ENCODE assay signal across 8 mouse cellular contexts in genomic region chr2:21917804-21918690, GRCm38 (mm10).
DNase-seq lines count a peak whose midpoint lies in the region; ATAC-seq and TF ChIP-seq lines count a peak whose summit lies in the region.

No protein-coding gene starts in this region.

- WGBS in forebrain, embryonic 11.5 days: 10% methylated on average over 16 of the region's 16 CpGs
- WGBS in heart, embryonic 16.5 days: 24% methylated on average over 16 of the region's 16 CpGs

- DNase-seq in adrenal gland, postnatal 36 days: peak; percentile 49 to 54
- peak; percentile 91 for DNase-seq in forebrain, embryonic 11.5 days (ENCODE audit: low spot score)
- DNase-seq in layer of hippocampus, adult 8-10 months (ENCODE audit: low spot score in 2 of 2): peak; percentile 88 to 94
- DNase-seq in lung, postnatal 10 days: peak; percentile 52
- DNase-seq in right cerebral cortex, postnatal 36 days (ENCODE audit: low spot score in 2 of 2): peak; percentile 90 to 96
- DNase-seq in thymus, postnatal 10 days (ENCODE audit: low spot score in 2 of 2): no peak

- H3K36me3 ChIP-seq in E14TG2a.4 (ENCODE audit: insufficient read depth, low read length): no peaks in the 10 kb centered on the region
- no peaks in the 10 kb centered on the region for H3K36me3 ChIP-seq in forebrain, embryonic 11.5 days (ENCODE audit: control insufficient read depth, insufficient read depth, low read length)
- H3K36me3 ChIP-seq in heart, embryonic 16.5 days (ENCODE audit: control insufficient read depth, insufficient read depth): no peaks in the 10 kb centered on the region

- peak overlapping the region; percentile 93 for H3K27ac ChIP-seq in forebrain, embryonic 11.5 days (ENCODE audit: low read depth, low read length)
- no peak overlapping the region for H3K27ac ChIP-seq in heart, embryonic 16.5 days (ENCODE audit: low read length)

- peaks cover 2% of the 10 kb centered on the region; the same call in 1 of the 2 replicates for H3K27me3 ChIP-seq in E14TG2a.4 (ENCODE audit: insufficient read depth, low read length)
- no peaks in the 10 kb centered on the region for H3K27me3 ChIP-seq in forebrain, embryonic 11.5 days (ENCODE audit: control insufficient read depth, insufficient read depth, low read length)
- H3K27me3 ChIP-seq in heart, embryonic 16.5 days (ENCODE audit: control insufficient read depth, insufficient read depth, low read length): no peaks in the 10 kb centered on the region

- peaks cover 8% of the 10 kb centered on the region for H3K4me1 ChIP-seq in E14TG2a.4 (replicated peaks; ENCODE audit: low read depth, low read length)
- peaks cover 2% of the 10 kb centered on the region; the same call in 1 of the 2 replicates for H3K4me1 ChIP-seq in forebrain, embryonic 11.5 days (replicated peaks; ENCODE audit: control insufficient read depth, insufficient read depth, low read length)
- no peaks in the 10 kb centered on the region for H3K4me1 ChIP-seq in heart, embryonic 16.5 days (ENCODE audit: control insufficient read depth, insufficient read depth, low read length)

- H3K9ac ChIP-seq in forebrain, embryonic 11.5 days (ENCODE audit: low read length): peak overlapping the region; percentile 64
- peak overlapping the region; percentile 14; the same call in 1 of the 2 replicates for H3K9ac ChIP-seq in heart, embryonic 16.5 days (ENCODE audit: low read length)

- peaks cover 19% of the 10 kb centered on the region for H3K9me3 ChIP-seq in E14TG2a.4 (ENCODE audit: low read length)
- no peaks in the 10 kb centered on the region for H3K9me3 ChIP-seq in forebrain, embryonic 11.5 days (ENCODE audit: control insufficient read depth, low read length)
- no peaks in the 10 kb centered on the region for H3K9me3 ChIP-seq in heart, embryonic 16.5 days (replicated peaks; ENCODE audit: control insufficient read depth, low read length)

- peak; percentile 94 for ATAC-seq in forebrain, embryonic 11.5 days (replicated peaks; ENCODE audit: low FRiP score)
- peak; percentile 14; the same call in 1 of the 2 replicates for ATAC-seq in heart, embryonic 16.5 days (replicated peaks; ENCODE audit: extremely low read depth, insufficient read depth, low FRiP score)

- peak; percentile 16; the same call in 1 of the 2 replicates for TF ChIP-seq CTCF in E14TG2a.4 (conservative IDR thresholded peaks at IDR 0.05; ENCODE audit: low read length)

- H3K4me3 ChIP-seq in E14TG2a.4 (replicated peaks; ENCODE audit: low read length): peak overlapping the region; percentile 53
- peak overlapping the region; percentile 25 for H3K4me3 ChIP-seq in forebrain, embryonic 11.5 days (ENCODE audit: low read depth, low read length)
- H3K4me3 ChIP-seq in heart, embryonic 16.5 days (ENCODE audit: low read length): peak overlapping the region; percentile 35

- H3K4me2 ChIP-seq in forebrain, embryonic 11.5 days (ENCODE audit: low read depth, low read length, severe bottlenecking): peak overlapping the region; percentile 52
- H3K4me2 ChIP-seq in heart, embryonic 16.5 days (ENCODE audit: low read depth, low read length): peak overlapping the region; percentile 67

Comparison
In these comparisons a context has a peak if more than half of its experiments do, and no peak if none do; other contexts are left out.
1. DNase-seq: peak in adrenal gland, postnatal 36 days (2 of 2), forebrain, embryonic 11.5 days (single experiment), layer of hippocampus, adult 8-10 months (2 of 2), lung, postnatal 10 days (single experiment) and right cerebral cortex, postnatal 36 days (2 of 2); none in thymus, postnatal 10 days (0 of 2).
2. Peak in every context shown above with its lines, with median percentiles within 50 percentile points of each other: H3K4me3 ChIP-seq.